Mouse (Mus musculus): ENCODE measurements around the gene Prim1.
"Not testable (repeated sequence)": the region's sequence is repeated elsewhere in the genome, so short reads cannot be mapped to it uniquely, and the experiment has no call there.

Gene Prim1

DNA sequence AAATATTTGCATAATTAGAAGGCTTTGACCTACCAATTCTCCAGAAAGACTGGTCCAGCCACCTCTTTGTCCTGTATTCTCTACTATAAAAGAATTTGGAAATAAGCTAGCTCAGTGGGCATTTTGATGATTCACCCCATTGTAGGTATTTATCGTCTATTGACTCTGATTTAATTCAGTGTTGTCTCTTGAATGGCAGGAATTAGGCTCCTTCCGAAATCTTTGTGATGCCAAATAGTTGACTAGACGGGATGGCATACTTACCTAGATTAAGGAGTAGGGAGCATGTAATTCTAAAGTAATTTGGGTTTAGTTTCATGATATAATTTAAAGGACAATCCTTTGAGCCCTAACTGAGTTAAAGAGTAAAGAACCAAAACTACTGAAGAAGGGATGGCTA lies 23.0 kb downstream of the Prim1 start:
- no peak for DNase-seq (ENCODE audit: low spot score)

DNA sequence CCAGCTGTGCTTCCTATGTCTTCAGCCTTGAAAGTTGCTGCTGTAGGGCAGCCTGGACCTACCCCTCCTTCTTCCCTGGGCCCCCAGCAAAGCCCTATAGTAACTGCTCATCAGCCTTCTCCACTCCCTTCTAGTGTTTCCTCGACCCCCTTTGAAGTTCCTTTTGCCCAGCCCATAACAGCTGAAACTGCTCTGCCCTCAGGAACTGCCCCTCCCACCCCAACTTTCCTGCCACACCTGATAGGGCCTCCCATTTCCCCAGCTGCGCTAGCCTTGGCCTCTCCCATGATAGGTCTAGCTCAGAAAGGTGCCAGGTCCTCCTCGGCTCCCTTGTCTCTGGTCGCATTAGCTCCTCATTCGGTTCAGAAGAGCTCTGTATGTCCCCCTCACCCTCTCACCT lies 24.2 kb downstream of the Prim1 start:
- DNase-seq (ENCODE audit: low spot score): no peak

DNA sequence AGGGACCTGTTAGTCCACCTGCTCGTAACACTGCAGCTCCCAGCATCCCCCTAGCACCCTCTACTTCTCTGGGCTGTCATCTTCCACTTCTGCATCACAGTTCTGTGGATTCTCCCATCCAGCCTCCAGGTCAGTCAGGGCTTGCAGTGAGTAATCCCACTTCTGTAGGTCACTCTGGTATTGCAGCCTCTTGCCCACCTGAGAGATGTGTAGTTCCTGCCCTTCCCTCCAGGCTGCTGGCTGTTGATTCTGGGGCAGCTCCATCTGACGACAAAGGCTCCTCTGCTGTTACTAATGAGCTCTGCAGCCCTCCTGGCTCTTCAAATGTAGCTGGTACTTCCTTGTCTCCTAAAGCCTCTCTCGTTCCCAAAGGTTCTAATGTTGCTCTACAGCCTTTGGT lies 24.9 kb downstream of the Prim1 start:
- DNase-seq (ENCODE audit: low spot score): no peak

DNA sequence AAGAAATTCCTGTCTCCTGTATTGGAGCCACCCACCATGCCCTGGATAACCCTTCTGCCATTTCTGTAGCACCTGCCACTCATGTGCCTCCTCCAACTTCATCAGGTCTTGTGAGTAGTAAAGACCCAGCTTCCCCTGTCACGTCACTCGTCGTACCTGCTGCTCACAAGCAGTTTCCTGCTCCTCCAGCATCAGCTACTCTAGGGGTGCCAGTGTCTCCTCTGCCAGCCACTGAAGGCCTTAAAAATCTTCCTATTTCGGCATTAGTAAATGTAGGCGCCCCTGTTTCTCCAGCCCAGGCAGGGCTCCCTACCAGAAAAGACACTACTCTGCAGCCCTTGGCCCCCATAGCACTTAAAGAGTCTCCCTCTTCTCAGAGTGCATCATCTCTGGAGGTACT lies 25.3 kb downstream of the Prim1 start:
- DNase-seq (ENCODE audit: low spot score): no peak

DNA sequence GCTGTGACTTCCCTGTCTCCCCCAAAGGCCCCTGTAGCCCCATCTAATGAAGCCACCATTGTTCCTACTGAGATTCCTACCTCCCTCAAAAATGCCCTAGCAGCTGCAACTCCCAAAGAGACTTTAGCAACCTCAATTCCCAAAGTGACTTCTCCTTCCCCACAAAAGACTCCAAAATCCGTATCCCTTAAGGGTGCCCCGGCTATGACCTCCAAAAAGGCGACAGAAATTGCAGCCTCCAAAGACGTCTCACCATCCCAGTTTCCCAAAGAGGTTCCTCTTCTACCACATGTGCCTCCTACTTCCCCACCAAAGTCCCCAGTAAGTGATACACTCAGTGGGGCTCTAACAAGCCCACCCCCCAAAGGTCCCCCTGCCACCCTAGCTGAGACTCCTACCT lies 26.7 kb downstream of the Prim1 start:
- DNase-seq (ENCODE audit: low spot score): no peak

DNA sequence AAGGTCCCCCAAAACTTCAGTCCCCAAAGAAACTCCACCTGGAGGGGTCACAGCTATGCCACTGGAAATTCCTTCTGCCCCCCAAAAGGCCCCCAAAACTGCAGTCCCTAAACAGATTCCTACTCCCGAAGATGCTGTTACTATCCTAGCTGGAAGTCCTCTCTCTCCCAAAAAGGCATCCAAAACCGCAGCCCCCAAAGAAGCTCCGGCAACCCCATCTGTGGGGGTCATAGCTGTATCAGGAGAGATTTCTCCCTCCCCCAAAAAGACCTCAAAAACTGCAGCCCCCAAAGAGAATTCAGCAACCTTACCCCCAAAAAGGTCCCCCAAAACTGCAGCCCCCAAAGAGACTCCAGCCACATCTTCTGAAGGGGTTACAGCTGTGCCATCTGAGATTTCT lies 27.5 kb downstream of the Prim1 start:
- DNase-seq (ENCODE audit: low spot score): no peak

- no peak for DNase-seq (ENCODE audit: low spot score)
Measured at GRCm38 (mm10) chr10:128043041-128043835, 28.3 kb downstream of the Prim1 start.

DNA sequence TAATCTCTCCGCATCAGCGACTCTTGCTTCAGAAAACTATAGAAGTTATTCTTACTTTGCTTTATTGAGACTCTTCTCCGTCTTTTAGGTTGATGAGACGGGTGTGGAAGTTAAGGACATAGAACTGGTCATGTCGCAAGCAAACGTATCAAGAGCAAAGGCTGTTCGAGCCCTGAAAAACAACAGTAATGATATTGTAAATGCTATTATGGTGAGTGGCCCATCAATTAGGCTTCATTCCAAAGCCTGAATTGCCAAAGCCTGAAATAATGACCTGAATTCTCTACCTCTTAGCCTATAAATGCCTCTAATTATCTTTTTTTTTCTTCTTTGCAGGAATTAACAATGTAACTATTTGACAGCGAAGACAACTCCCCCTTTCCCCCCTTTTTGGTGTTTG lies 33.2 kb downstream of the Prim1 start:
- no peak for DNase-seq (ENCODE audit: low spot score)

DNA sequence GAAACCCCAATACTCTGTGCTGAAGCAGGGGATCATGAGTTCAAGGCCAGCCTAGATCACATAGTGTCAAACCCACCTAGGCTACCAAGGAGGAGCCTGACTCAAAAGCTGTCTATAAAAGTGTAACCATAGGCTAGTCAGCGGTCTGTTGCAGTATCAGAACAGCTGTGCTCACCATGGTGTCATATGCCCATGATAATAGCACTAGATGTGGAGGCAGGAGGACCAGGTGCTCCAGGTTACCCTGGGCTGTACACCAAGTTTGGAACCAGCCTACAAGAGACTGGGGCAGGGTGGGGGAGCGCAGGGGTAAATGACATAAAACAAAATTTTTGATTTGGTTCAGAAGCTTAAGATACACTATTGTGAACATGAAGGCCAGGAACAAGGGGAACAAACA lies 34.8 kb downstream of the Prim1 start:
- DNase-seq (ENCODE audit: low spot score): no peak

DNA sequence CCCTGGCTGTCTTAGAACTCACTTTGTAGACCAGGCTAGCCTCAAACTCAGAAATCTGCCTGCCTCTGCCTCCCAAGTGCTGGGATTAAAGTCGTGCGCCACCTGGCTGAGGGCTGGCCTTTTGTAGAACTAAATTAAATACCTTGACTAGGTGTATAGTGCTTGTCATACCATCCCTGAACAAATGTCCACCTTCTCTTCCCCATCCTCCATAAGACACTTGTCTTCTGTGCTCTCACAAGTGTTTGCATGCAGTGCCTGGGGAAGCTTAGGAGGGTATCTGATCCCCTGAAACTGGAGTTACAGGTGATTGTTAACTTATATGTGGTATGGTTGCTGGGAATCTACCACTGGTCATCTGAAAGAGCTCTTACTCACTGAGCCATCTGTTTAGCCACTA lies 35.4 kb downstream of the Prim1 start:
- no peak for DNase-seq (ENCODE audit: low spot score)

DNA sequence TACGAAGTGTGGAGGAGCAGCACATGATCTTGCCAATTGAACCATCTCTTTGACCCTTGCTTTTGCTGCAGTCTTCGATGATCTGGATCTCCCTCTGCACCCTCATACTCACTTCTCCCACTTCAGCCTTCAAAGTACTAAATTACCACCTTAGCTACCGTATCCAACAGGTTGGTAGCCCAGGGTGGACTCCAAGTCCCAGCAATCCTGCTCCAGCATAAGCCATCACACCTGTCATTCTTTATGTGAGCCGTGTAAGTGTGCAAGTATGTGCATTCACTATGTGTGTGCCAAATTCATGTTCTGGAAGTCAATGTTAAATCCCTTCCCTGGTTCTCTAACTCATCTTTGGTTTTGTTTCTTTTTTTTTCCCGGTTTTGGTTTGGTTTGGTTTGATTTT lies 36.6 kb downstream of the Prim1 start:
- DNase-seq (ENCODE audit: low spot score): no peak

DNA sequence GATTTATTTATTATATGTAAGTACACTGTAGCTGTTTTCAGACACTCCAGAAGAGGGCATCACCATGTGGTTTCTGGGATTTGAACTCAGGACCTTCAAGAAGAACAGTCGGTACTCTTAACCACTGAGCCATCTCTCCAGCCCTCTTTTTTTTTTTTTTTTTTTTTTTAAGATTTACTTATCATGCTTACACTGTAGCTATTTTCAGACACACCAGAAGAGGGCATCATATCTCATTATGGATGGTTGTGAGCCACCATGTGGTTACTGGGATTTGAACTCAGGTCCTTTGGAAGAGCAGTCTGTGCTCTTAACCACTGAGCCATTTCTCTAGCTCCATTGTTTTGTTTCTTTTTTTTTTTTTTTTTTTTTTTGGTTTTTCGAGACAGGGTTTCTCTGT lies 37.2 kb downstream of the Prim1 start:
- DNase-seq (ENCODE audit: low spot score): not testable (repeated sequence)

DNA sequence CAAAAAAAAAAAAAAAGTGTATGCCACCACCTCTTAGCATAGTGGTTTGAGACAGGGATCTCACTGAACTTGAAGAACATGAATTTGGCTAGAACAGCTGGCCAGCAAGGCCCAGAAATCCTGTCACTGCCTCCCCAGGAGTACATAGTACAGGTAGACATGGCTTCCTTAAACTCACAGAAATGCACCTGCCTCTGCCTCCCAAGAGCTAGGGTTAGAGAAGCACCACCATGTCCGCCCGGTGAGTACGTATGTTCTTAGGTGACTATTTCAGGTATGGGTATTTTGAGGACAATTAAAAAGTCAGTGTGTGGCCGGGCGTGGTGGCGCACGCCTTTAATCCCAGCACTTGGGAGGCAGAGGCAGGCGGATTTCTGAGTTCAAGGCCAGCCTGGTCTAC lies 38.0 kb downstream of the Prim1 start:
- DNase-seq (ENCODE audit: low spot score): no peak

- DNase-seq (ENCODE audit: low spot score): no peak
Measured at GRCm38 (mm10) chr10:128058184-128058583, 43.2 kb downstream of the Prim1 start.

- DNase-seq (ENCODE audit: low spot score): peak; percentile 96
Measured at GRCm38 (mm10) chr10:128058601-128059151, 43.7 kb downstream of the Prim1 start, which contains the start of gene Ptges3. Gene Ptges3 (plus strand): TSS chr10:128058954.

DNA sequence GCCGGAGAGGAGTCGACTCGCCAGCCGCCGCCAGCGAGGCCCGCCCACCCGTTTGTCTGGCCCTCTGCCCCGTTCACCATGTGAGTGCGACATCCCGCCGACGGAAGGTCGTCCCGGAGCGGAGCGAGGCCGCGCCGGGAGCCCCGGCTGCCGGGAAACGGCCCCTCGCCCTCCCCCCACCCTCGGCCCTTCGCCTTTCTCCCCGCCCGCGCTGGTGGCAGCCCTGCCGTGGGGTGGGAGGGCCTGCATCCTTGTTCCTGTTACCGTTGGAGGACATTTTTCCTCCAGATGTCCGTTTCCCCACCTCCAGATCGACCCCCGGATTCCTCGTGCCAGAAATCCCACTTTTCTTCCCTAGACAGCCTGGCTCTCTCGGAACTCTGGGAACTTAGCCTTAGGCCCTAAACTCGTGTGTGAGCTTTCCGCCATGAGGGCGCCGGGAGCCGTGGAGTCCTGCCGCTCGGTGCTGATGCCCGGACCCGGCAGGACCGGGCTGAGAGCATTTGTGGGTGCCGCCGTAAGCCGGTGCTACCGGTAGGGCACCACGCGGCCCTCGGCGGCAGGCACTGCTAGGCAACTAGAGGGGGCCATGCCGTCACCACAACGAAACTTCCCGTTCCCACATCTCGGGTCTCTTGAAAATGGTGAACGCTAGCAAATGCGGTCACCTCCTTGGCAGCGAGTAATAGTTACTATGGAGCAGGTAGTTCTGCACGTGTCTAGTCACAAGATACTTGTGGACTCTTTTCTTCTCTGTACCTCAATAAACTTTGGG lies 44.4 kb downstream of the Prim1 start:
- peak; percentile 69 for DNase-seq (ENCODE audit: low spot score)

GRCm38 (mm10) chr10:128061109-128061508 lies 46.1 kb downstream of the Prim1 start:
- DNase-seq (ENCODE audit: low spot score): no peak

DNA sequence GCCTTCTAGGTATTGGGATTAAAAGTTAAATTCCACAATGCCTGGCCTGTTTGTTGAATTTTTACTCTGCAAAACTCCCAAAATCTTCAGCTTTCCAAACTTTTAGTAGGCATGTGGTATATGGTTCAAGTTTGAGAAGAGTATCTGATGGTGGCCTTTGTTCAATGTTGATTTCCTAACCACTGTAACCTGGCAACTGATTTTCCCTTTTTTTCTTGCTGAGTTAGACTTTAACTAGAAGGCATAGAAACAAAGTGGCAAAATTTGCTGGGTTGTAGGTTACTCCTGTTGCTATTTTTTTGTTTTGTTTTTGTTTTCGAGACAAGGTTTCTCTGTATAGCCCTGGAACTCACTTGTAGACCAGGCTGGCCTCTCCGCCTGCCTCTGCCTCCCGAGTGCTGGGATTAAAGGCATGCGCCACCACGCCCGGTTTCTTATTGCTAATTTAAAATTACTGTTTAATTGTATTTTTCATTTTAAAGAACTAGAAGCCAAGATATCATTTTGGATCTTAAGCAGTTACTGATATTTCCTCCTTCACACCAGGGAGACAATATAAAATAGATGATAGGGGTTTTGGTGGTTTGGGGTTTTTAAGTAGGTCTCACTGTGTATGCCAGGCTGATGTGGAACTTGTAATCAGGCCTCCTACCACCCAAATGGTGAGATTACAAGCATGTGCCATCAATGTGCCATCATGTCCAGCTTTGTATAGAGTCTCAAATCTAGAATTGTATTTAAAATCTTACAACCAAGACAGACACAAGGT lies 47.4 kb downstream of the Prim1 start:
- no peak for DNase-seq (ENCODE audit: low spot score)

DNA sequence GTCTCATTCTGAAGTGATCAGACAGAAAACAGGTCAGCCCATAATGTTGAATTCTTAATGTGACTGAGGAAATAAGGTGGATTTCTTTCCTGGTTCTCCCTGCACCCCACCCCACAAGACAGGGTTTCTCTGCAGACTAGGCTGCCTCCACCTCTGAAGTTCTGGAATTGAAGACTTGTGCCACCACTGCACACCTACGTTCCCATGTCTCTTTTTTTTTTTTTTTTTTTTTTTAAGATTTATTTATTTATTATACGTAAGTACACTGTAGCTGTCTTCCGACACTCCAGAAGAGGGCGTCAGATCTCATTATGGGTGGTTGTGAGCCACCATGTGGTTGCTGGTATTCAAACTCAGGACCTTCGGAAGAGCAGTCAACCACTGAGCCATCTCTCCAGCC lies 51.1 kb downstream of the Prim1 start:
- no peak for DNase-seq (ENCODE audit: low spot score)

DNA sequence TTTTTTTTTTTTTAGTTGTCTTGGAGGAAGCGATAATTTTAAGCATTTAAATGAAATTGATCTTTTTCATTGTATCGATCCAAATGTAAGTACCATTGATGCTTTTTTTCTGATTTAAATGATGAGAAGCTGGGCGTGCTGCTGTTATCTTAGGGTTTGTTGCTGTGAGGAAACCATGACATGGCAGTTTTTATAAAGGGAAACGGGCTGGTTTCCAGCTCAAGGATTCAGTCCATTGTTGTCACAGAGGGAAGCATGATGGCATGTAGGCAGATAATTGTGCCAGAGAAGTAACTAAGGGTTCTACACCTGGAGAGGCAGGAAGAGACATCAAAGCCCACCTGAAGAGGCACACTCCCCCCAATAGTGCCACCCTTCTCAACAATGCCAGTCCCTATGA lies 54.2 kb downstream of the Prim1 start:
- DNase-seq (ENCODE audit: low spot score): no peak

DNA sequence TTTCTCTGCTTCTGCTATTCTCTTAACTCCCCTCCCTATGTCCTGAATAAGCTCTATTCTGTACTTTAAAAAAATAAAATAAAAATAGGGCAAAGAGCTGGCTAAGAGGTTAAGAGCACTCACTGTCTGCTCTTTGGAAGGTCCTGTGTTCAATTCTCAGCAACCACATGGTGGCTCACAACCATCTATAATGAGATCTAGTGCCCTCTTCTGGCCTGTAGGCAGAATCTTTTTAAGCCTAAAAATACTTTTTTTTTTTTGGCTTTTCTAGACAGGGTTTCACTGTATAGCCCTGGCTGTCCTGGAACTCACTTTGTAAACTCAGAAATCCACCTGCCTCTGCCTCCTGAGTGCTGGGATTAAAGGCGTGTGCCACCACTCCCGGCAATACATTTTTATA lies 55.5 kb downstream of the Prim1 start:
- not testable (repeated sequence) for DNase-seq (ENCODE audit: low spot score)

DNA sequence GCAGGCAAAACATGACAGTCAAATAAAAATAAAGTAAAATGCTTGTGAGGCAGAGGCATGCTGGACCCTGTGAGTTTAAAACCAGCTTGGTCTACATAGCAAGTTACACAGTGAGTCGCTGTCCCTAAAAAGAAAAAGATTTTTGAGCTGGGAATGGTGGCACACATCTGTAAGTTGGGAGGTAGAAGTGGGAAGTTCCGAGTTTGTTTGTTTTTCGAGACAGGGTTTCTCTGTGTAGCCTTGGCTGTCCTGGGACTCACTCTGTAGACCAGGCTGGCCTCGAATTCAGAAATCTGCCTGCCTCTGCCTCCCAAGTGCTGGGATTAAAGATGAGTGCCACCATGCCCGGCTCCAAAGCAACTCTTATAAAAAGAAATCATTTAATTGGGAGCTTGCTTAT lies 63.3 kb downstream of the Prim1 start:
- DNase-seq (ENCODE audit: low spot score): not testable (repeated sequence)

Measured in lung, postnatal 25 days (tissue).